Mouse (Mus musculus) kidney, embryonic 14.5 days (tissue): ENCODE results near the gene Gadd45gip1. TPM values are rescaled to one million over a fixed set of nuclear protein-coding genes. Genes with fewer than 3 reads are reported as not detected.
A peak's percentile ranks its signal among the peaks of the same experiment; 100 is the strongest.

Experiments
- ATAC-seq: fragments of 200-750 bp; cut with Nextera tagmentation; 2 replicates; pipeline ENCODE4 v1.8.0; 2017; ENCODE audit warnings: moderate number of reproducible peaks, mild to moderate bottlenecking, moderate TSS enrichment, moderate library complexity; ENCODE audit not compliant: low FRiP score, low TSS enrichment
- H3K27ac ChIP-seq: fragments of 300-500 bp; sonication (generic); 2 replicates; pipeline ENCODE4 v1.5.1; 2014; ENCODE audit warnings: low read depth, mild to moderate bottlenecking, low read length, moderate library complexity, mixed read lengths
- H3K27me3 ChIP-seq: fragments of 300-500 bp; sonication (generic); 2 replicates; pipeline ENCODE4 v1.6.1; 2014; ENCODE audit warnings: mild to moderate bottlenecking, low read length; ENCODE audit not compliant: control insufficient read depth, insufficient read depth
- H3K36me3 ChIP-seq: fragments of 300-500 bp; sonication (generic); 2 replicates; pipeline ENCODE4 v1.6.1; 2014; ENCODE audit warnings: low read length, mixed read lengths; ENCODE audit not compliant: control insufficient read depth, insufficient read depth
- H3K4me1 ChIP-seq: fragments of 300-500 bp; sonication (generic); 2 replicates; pipeline ENCODE4 v1.6.1; 2014; ENCODE audit warnings: low read length, mixed read lengths; ENCODE audit not compliant: control insufficient read depth, insufficient read depth
- H3K4me2 ChIP-seq: fragments of 300-500 bp; sonication (generic); replicated peaks from 2 replicates; pipeline ENCODE4 v1.6.1; 2014; ENCODE audit warnings: low read depth, mild to moderate bottlenecking, low read length
- H3K4me3 ChIP-seq: fragments of 300-500 bp; sonication (generic); 2 replicates; pipeline ENCODE4 v1.5.1; 2014; ENCODE audit warnings: mild to moderate bottlenecking, low read length
- H3K9ac ChIP-seq: fragments of 300-500 bp; sonication (generic); 2 replicates; pipeline ENCODE4 v1.6.1; 2014; ENCODE audit warnings: low read depth, mild to moderate bottlenecking, low read length, moderate library complexity
- H3K9me3 ChIP-seq: fragments of 300-500 bp; sonication (generic); 2 replicates; pipeline ENCODE4 v1.6.1; 2016; ENCODE audit warnings: low read length; ENCODE audit not compliant: control insufficient read depth
- WGBS: fragments of 180-500 bp; shearing (Covaris S2); extraction: QIAGEN DNeasy Blood & Tissue Kit; methylation state at CpG from one replicate; pipeline ENCODE4 v1.1.7; 2014; 5-methylcytosine and 5-hydroxymethylcytosine counted together
- polyA plus RNA-seq: library from polyadenylated mRNA; unstranded; fragments of >200 nt; fragmentation: Nextera tagmentation; extraction: Ambion mirVana; gene quantifications from 2 replicates; pipeline ENCODE4 v1.2.1, GENCODE M21; 2014

The Gadd45gip1 gene
- polyA plus RNA-seq, 1 experiment from 2014 or later = 49.2 TPM

DNA sequence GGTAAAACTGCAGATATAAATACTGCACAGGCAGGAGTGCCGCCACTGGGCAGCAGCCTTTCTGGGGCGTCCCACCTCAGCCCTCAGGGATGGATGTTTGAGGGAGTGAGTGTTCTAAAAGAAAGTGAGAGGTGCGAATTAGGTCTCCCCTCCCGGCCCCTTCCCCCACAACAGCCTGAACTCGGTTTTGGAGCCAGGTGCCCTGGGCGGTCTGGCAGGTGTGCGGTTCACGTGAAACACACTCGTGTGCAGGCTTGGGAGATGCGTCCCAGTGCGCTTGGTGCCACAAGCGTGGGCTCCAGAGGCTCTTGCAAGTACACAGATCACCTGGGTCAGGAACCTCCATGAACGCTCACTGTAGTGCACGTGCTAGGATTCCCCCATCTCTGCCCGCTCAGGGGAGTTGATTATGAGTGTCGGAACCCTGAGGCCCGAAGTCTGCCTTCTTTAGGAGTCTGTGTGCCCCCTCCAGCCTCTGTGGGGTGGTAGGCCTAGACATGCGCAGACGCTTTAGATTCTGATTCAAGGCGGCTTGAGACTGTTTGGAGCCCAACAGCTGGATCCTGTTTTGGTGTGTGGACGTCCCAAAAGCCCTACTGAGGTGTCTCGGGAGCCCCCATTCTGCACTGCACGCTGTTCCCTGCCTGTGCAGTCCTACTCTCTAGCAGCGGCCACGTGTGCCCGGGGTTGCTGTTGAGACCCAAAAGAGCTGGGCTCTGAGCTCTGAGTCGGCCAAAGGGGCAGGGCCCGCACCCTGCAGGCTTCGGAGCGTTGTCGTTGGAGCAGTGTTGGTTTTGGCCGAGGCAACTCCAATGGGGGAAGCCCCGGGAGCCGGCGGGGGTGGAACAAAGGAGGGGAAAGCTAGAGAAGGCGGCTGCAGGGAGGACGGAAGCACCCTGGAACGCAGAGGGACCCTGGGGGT is 45.3 kb upstream of the Gadd45gip1 start:
- 1% methylated on average over 38 of the region's 38 CpGs for WGBS
- H3K4me3 ChIP-seq = peak overlapping the region; percentile 18; the same call in 1 of the 2 replicates
- H3K4me1 ChIP-seq = peaks cover 8% of the 10 kb centered on the region; the same call in 1 of the 2 replicates
- H3K9ac ChIP-seq = no peak overlapping the region
- ATAC-seq = peak; percentile 34; the same call in 1 of the 2 replicates
- H3K4me2 ChIP-seq = no peak overlapping the region
- no peaks in the 10 kb centered on the region for H3K36me3 ChIP-seq
- H3K27ac ChIP-seq = no peak overlapping the region
- H3K27me3 ChIP-seq = peaks cover 98% of the 10 kb centered on the region
- no peaks in the 10 kb centered on the region for H3K9me3 ChIP-seq

DNA sequence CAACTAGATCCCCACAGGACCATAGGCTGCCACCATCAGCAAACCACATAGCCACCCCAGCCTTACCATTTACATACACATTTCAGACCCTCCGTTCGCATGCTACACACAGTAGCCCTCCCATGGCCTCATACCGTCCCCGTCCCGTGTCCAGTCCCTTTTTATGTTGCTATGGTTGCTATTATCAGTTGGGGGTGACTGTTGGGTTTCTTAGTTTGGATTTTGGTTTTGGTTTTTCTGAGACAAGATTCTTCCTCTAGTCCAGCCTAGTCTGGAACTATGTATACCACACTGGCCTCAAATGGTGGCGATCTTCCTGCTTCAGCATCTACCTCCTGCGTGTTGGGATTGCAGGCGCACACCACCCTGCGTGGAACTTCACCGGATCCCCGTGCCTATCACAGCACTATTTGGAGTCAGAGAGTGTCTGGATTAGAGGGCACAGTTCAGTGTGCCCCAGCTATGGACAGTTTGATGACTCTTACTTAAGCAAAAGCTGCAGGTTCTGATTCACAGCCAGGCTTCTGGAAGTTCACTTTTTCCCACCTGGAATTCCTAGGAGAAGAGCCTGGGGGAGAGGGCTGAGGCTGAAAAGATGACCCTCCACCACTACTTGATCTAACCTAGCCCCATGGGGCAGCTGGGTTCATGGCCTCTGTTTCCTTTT is 44.4 kb upstream of the Gadd45gip1 start:
- Histone ChIP-seq H3K27me3 (peaks cover 97% of the 10 kb centered on the region), H3K4me3 (peak overlapping the region; percentile 18; the same call in 1 of the 2 replicates), H3K4me2 (no peak overlapping the region), H3K9me3 (no peaks in the 10 kb centered on the region), H3K27ac (no peak overlapping the region), H3K9ac (no peak overlapping the region), H3K4me1 (peaks cover 8% of the 10 kb centered on the region; the same call in 1 of the 2 replicates), H3K36me3 (no peaks in the 10 kb centered on the region)
- WGBS = 12% methylated on average over 11 of the region's 11 CpGs
- ATAC-seq = no peak

DNA sequence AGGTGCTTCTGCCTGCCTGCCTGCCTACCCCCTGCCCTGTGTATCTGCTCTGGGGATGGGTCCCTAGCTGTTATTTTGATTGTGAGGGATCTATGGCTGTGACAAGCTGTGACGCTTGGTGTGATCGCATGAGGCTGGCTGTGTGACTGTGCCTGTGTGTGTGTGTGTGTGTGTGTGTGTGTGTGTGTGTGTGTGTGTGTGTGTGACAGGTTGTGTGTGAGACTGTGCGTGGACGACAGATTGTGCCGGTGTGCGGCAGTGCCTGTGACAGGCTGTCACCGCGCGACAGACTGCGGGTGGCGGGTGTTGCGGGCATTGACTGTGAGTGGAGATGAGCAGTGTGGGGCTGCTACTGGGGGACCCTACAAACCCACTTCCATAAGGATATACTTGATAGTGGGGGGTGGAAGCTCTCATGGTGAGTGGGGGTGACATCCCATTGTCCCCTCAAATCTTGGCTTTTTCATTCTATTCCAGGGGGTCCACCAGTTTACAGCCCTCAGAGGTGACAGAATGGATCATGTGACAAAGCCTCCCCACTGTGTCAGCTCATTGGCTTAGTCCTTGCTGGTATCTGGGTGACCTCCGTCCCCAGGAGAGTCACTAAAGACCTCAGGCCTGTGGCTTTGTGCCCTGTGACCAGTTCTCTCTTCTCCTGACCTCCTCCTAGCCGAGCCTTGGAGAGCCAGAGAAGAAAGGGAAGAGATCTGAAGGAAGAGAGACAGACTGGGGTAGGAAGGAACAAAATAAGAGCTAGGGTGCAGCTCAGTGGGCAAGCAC is 43.6 kb upstream of the Gadd45gip1 start:
- Histone ChIP-seq H3K9me3 (no peaks in the 10 kb centered on the region), H3K36me3 (no peaks in the 10 kb centered on the region), H3K4me3 (no peak overlapping the region), H3K27me3 (peaks cover 92% of the 10 kb centered on the region), H3K27ac (no peak overlapping the region), H3K4me2 (no peak overlapping the region), H3K4me1 (peaks cover 8% of the 10 kb centered on the region; the same call in 1 of the 2 replicates), H3K9ac (no peak overlapping the region)
- WGBS = 7% methylated on average over 14 of the region's 14 CpGs
- ATAC-seq = no peak

DNA sequence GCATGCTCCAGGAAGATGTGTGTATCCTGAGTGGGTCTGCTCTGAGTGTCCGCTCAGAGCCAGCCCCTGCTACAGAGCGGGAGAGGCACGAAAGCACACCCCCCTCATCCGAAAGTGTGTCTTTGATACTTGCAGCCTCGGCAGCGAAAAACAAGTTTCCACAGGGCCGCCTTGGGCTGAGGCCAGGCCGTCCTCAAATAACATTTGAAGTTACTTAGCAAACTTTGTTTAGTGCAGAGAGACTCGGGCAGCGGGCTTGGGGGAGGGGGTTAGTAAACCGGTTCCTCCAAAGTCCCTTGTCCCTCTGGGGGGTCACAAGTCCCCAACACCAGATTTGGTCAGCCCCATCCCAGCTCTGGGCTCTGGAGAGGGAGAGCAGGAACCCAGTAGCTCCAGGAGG is 42.4 kb upstream of the Gadd45gip1 start:
- no peak overlapping the region for H3K4me3 ChIP-seq
- no peaks in the 10 kb centered on the region for H3K9me3 ChIP-seq
- no peak overlapping the region for H3K9ac ChIP-seq
- H3K4me2 ChIP-seq = no peak overlapping the region
- H3K27ac ChIP-seq = no peak overlapping the region
- peaks cover 9% of the 10 kb centered on the region; the same call in 1 of the 2 replicates for H3K4me1 ChIP-seq
- peaks cover 92% of the 10 kb centered on the region for H3K27me3 ChIP-seq
- H3K36me3 ChIP-seq = no peaks in the 10 kb centered on the region
- ATAC-seq = no peak
- WGBS = 19% methylated on average over 11 of the region's 11 CpGs

DNA sequence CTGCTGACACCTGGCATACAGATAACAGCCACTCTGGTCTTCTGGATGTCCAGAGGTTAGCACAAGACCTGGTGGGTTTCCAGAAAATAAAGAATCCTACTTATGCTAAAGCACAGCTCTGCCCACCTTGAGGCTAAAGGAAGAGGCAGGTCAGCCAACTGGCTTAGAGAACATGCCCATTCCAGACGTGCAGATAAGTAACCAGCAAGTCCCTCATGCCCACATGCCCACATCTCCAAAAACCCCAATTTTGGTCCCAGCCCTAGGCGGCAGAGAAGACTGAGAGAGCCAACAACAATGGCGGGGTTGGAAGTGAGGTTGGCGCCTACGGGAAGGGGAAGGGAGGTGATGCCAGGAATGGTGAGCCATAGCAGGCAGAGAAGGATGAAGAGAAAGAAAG is 42.0 kb upstream of the Gadd45gip1 start:
- H3K27ac ChIP-seq = no peak overlapping the region
- H3K9me3 ChIP-seq = no peaks in the 10 kb centered on the region
- WGBS = 64% methylated on average over 5 of the region's 5 CpGs
- no peaks in the 10 kb centered on the region for H3K36me3 ChIP-seq
- ATAC-seq = no peak
- H3K9ac ChIP-seq = no peak overlapping the region
- H3K4me2 ChIP-seq = no peak overlapping the region
- H3K4me1 ChIP-seq = peaks cover 11% of the 10 kb centered on the region; the same call in 1 of the 2 replicates
- no peak overlapping the region for H3K4me3 ChIP-seq
- H3K27me3 ChIP-seq = peaks cover 92% of the 10 kb centered on the region

DNA sequence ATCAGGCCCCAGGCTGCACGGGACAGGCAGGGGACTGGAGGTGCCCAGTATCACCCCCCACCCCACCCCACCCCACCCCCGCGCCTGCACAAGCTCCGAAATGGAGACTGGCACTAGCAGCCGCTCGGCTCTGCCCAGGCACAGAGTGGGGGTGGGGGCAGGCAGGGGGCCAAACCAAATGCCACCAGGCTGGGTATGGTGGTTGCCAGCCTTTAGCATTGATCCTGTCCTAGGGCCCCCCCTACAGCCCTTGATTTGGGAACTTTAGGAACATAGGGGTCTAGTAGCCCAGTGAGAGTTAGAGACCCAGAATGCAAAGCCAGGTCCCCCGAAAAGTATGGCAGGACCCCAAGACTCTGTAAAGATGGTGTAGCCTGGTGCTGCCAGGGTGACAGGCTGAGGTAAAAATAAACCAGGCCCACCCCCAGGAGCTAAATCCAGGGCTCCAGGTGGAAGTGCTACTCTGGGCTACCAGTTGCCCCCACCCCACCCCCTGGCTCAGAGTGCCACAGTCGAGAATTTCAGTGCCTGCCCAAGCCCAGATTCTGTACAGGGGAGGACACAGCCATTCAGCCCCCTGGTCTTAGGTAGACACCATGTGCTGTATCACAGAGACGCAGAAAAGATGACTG is 41.4 kb upstream of the Gadd45gip1 start:
- WGBS = 82% methylated on average over 9 of the region's 9 CpGs
- no peak overlapping the region for H3K4me3 ChIP-seq
- H3K4me1 ChIP-seq = 0 out of 2 replicates have a peak, but pooled peaks cover 6% of the 10 kb centered on the region
- no peak overlapping the region for H3K4me2 ChIP-seq
- H3K36me3 ChIP-seq = no peaks in the 10 kb centered on the region
- ATAC-seq = no peak
- no peaks in the 10 kb centered on the region for H3K9me3 ChIP-seq
- peaks cover 92% of the 10 kb centered on the region for H3K27me3 ChIP-seq
- H3K9ac ChIP-seq = no peak overlapping the region
- no peak overlapping the region for H3K27ac ChIP-seq

DNA sequence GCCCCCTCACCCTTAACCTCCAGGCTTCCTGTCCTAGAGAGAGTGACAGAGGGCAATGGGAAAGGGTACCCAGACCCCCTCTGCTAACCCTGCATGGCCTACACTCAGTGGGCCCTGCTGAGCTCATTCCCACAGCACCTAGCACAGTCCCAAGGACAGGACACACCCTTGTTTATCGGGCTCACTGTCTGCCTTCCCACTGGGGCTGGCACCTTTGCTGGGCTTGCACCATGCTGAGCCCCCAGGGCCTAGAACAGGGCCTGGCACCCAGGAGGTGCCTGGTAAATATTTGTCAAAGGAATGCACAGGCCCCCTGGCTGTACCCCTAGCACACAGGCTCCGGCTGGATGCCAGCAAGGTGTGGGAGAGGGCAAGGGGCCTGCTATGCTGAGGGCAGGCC is 40.8 kb upstream of the Gadd45gip1 start:
- H3K27ac ChIP-seq = no peak overlapping the region
- 0 out of 2 replicates have a peak, but pooled peaks cover 3% of the 10 kb centered on the region for H3K4me1 ChIP-seq
- H3K36me3 ChIP-seq = no peaks in the 10 kb centered on the region
- no peak overlapping the region for H3K9ac ChIP-seq
- no peak for ATAC-seq
- H3K27me3 ChIP-seq = peaks cover 91% of the 10 kb centered on the region
- H3K4me2 ChIP-seq = no peak overlapping the region
- WGBS = 60% methylated on average over 2 of the region's 2 CpGs
- no peaks in the 10 kb centered on the region for H3K9me3 ChIP-seq
- H3K4me3 ChIP-seq = no peak overlapping the region

DNA sequence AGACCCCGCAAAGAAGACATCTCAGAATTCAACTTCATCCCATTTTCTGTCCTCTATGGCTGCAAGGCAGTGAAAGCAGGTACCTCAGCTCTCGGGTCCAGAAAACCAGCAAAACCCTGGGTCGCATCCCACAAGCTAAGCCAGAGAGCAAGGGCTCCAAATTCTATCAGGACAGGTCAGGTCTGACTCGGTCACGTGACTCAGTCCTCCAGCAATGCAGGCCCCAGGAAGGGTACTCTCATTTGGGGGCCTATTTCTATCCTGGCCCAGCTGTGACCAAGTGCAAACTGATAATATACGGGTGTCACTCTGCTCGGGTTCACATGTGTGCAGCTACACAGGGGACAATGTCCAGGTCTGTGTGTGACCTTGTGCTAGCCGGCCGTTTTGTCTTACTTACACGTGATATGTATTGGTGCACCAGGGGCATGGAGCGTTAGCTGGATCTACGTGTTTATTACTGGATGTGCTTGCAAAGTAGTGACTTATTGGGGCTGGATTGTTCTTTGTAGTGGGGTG is 38.8 kb upstream of the Gadd45gip1 start:
- Histone ChIP-seq H3K4me3 (no peak overlapping the region), H3K4me2 (no peak overlapping the region), H3K27me3 (peaks cover 90% of the 10 kb centered on the region), H3K36me3 (no peaks in the 10 kb centered on the region), H3K4me1 (0 out of 2 replicates have a peak, but pooled peaks cover 3% of the 10 kb centered on the region), H3K9me3 (no peaks in the 10 kb centered on the region), H3K9ac (no peak overlapping the region), H3K27ac (no peak overlapping the region)
- ATAC-seq = no peak
- 80% methylated on average over 12 of the region's 12 CpGs for WGBS
